Mouse (Mus musculus): ENCODE data around the gene Lad1.

The Lad1 gene

DNA sequence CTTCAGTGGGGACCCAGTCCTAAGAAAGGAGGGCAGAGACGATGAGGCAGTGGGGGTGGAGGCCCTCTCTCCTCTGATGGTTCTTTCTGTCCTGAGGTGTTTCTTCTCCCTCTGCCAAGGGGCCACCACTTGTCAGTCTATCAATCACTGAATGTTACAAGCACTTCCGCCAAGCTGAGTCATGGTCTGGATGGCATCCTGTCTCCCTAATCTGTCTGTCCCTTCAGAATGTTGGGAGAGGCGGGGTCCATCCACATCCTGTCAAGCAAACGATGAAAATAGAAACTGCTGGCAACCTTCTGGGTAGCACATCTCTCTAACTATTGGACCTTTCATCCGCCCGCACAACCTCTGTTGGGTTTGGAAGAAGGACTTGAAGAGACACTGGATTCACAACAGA lies 26.1 kb downstream of the Lad1 start:
- DNase-seq (ENCODE audit: low read depth, low spot score): no peak

DNA sequence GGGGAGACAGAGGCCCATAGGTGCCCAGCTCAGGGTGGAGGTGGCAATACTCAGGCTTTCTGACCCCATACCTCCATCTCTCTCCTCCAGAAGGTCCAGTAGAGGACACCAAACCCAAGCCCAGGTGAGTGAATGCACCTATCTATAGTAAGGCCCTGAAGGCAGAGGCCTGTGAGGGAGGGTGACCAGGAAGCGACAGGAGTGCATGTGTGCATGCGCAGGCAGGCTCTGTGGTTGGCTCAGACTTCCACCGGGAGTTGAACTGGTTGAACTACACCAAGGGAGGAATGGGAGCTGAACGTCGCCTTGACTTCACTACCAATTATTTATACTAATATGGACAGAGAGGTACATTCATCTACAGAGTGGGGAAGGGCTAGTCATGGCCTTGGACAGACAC lies 28.2 kb downstream of the Lad1 start:
- no peak for DNase-seq (ENCODE audit: low read depth, low spot score)

DNA sequence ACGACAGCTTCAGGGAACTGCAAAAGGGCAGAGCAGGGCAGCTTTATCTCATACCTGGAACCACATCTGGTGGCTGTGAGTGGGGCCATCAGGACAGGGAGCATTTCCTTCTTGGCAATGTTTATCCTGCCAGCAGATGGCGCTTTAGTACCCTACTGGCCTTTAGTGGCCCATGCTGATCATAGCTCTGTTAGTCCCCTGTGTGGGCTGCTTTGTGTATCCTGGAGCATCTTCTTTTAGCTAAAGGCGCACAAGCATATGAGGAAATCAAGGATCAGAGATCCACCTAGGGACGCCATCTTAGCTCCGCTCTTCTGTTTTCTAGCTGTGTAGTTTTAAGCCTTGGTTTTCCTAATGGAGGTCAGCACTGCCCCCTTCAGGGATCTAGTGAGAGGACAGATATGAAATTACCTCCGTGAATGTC lies 28.8 kb downstream of the Lad1 start:
- peak; percentile 28 for DNase-seq (ENCODE audit: low read depth, low spot score)

DNA sequence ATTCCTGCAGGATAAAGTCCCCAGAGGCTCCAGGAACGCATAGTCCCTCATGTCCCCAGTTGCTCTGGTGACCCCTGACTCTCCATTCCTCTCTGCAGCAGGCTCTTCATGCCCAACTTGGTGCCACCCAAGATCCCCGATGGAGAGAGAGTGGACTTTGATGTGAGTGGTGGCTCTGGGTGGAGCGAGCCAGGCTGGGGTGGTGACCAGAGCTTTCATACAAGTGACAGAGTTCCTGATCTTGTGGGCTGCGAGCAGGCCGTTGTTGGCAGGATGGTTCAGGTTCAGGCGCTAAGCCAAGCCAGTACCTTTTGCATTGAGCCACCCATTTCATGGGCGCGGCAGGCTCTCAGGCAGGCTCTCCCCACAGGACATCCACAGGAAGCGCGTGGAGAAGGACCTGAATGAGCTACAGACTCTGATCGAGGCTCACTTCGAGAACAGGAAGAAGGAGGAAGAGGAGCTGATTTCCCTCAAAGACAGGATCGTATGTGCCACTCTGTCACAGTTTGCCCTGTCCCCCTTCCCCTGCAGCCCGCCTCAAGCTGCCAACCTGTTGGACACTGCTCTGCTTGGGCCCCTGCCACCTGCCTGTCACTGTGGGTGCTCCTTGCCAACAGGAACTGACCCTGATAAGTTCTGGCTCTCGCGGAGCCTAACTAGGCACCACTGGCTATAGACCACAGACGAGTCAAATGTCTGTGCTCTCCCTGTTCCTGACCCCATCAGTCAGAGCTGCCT lies 29.4 kb downstream of the Lad1 start:
- no peak for DNase-seq (ENCODE audit: low read depth, low spot score)

DNA sequence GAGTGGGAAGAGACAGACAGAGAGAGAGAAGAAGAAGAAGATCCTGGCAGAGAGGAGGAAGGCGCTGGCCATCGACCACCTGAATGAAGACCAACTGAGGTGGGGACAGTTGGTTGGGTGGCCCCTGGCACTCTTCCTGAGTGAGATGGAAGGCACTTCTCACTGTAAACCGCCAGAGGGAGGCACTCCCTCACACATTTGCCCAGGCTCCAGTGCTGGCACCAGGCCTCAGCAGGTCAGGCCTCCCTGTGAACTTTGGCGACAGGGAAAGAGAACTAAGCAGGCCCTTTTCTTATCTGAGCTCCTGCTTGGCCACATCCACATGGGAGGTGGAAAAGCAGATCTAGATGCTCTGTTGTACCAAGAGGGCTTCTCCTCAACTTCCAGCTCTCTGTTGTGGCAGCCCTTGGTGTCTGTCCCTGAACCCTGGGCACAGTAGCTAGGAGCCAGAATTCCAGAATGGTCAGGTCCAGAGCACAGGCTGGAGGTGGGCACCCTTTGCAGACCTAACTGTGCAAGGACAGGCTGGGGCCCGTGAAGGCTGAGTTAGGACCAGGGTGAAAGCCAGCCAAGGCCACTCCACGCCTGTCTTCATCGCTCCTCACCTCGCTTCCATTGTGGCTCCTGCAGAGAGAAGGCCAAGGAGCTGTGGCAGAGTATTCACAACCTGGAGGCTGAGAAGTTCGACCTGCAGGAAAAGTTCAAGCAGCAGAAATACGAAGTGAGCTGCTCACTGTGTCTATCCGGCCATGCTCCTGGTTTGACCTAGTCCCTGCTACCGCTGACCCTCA lies 32.5 kb downstream of the Lad1 start:
- DNase-seq (ENCODE audit: low read depth, low spot score): no peak

DNA sequence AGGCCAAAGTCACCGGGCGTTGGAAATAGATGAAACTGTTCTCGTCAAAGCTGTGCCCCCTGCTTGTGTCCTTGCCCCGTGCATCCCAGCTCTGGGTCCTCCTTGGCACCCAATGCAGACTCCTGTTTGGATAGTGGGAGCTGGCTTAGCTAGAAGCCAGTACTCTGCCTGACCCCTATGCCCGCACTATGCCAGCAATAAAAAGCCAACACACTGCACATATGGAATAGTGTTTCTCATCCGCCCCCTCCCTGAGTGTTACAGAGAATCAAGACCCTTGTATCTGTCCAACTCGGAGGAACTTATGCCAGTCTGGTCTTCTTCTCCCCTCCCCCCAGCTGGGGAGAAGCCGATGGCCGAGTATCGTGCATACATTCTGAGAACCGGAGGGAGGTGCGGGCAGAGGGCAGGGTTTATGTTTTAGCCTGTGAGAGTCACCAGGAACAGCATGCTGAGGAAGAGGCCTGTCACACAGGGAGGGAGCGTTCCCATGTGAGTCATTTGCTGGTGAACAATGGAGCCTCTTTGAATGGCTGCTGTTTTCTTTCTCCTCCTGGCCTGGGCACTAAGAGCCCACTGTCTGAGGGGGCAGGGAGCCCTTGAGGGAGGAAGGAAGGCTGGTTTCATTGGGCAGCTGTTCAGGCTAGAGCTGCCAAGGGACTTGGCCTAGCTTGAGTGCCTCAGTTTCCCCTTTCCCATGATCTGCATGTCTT lies 33.8 kb downstream of the Lad1 start:
- no peak for DNase-seq (ENCODE audit: low read depth, low spot score)

DNA sequence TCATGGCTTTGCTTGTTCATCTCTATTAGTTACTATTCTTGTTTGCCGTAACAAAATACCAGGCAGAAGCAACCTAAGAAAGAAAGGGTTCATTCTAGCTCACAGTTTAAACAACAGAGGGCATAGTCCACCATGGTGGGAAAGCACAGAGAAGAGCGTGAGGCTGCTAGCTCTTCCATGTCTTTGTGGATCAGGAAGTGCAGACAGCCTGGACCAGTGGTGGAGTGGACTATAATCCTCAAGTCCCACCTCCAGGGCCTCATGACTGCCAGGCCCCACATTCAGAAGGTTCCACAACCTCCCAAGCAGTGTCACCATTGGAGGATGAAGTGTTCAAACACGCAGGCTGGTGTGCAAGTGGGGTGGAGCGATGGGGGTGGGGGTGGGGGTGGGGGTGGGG lies 34.8 kb downstream of the Lad1 start:
- no peak for DNase-seq (ENCODE audit: low read depth, low spot score)

DNA sequence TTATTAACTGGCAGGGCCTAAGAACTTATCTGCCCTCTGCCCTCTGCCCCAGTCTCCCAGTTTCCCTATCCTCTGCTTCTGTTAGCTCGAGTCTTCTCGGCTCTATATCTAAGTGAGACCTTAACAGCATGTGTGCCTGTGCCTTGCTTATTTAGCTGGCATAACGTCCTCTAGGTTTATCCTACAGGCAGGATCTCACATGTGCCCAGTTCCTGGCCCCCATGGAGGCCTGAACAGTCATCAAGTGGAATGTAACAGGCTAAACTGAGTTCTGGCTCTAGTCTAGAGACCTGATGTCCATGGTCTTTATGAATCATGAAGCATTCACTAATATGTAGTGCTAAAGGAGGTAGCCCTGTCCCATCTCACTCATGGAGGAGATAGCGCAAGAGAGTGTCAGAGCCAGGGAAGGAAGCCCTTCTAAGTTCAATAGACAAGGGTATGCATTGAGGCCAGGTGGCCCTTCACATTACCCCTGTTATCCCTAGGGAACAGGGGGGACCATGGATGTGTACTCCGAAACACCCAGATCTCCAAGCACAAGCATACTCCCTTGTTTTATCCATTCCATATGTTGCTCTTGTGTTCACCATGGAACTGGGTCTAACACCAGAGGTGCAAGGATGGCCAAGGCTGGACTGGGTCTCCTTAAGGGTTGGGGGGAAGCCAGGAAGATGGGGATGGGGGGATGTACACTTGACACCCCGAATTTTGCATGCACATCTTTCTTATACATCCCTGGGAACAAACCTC lies 36.4 kb downstream of the Lad1 start:
- no peak for DNase-seq (ENCODE audit: low read depth, low spot score)

DNA sequence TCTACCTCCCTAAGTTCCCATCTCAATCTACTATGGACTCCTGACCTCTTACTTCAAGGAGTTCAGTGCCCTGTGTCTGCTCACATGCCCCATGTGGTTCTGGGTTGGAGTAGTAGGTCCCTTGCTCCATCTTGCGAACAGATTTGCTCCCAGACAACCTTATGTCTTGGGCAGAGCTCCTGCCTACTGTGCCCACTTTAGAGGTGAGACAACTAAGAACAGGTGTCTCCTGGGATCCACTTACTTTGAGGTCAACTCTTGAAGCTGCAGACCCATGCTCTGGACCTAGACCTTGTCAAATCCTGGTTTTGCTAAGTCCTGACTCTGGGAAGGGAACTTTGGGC lies 36.9 kb downstream of the Lad1 start:
- DNase-seq (ENCODE audit: low read depth, low spot score): no peak

DNA sequence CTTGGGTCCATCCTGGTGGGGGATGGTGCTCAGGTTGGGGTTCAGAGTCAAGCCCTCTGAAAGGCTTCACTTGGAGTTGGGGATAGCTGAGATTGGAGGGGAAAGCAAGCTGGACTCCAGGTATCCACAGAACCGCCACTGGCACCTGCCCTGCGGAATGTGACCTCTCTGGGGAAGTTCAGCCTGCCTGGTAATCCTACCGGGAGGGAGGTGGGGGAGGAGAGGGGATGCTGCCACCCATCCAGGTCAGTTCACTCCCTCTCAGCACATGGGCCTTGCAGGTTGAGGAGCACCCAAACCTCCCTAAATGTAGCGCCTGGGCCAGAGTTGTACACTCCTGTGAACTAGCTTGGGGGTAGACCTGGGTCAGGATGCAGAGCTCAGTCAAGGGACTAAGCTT lies 37.7 kb downstream of the Lad1 start:
- no peak for DNase-seq (ENCODE audit: low read depth, low spot score)

DNA sequence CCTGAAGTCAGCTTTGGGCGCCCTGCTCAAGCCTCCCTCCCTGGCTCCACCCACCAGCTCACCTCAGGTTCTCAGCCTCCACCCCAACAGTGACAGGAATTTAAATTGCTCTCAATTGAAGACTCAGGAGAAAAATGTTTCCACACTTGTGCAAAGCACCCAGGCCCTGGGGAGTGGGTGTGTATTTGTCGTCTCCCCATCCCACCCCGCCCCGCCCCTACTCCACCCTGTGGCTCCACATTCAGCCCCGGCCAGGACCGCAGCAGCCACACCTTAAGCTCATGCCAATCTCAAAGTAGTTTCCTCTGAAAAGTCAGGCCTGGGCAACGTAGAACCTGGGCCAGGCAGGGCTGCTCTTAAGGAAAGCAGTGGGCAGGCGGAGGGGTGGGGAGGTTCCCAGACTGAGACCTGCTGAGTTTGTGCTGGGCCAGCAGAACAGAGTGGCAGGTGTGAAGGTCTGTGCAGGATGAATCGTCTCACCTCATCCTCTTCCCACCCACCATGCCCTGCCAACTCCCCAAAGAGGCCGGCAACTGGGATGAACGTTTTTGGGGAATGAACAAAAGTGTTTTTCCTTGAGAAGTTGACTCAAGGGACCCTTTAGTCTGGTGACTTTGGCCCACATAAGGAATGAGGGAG lies 38.9 kb downstream of the Lad1 start:
- DNase-seq (ENCODE audit: low read depth, low spot score): no peak

DNA sequence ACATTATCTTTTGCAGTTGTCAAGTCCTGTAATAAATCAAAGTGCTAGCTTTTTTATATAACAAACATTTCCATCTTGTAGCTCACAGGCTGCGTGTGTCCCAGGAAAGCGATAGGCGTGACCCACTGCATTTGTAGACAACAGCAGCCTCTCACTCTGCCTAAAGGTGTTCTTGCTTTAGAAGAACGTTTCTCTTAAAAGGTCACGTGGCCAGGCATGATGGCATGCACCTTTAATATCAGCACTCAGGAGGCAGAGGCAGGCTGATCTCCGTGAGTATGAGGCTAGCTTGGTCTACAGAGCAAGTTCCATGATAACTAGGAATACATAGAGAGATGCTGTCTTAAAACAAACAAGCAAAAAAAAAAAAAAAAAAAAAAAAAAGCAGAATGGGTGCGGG lies 40.1 kb downstream of the Lad1 start:
- DNase-seq (ENCODE audit: low read depth, low spot score): no peak

DNA sequence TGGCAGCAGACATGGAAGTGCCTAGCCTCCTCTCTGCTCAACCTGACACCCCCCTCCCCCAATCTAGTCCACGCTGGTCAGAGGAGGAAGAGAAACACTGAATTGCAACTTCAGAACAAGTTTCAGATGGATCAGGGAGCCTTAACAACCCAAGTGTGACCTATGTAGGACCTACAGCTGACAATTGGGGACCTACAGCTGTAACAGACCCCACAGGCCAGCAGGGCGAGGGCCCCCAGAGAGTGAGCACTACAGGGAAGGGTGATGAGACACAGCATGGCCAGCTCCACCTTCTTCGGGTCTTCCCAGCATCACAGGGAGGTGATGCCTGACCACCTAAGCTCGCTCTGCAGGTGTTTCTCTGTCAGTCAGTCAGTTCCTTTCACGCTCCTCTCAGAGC lies 42.7 kb downstream of the Lad1 start:
- DNase-seq (ENCODE audit: low read depth, low spot score): no peak

DNA sequence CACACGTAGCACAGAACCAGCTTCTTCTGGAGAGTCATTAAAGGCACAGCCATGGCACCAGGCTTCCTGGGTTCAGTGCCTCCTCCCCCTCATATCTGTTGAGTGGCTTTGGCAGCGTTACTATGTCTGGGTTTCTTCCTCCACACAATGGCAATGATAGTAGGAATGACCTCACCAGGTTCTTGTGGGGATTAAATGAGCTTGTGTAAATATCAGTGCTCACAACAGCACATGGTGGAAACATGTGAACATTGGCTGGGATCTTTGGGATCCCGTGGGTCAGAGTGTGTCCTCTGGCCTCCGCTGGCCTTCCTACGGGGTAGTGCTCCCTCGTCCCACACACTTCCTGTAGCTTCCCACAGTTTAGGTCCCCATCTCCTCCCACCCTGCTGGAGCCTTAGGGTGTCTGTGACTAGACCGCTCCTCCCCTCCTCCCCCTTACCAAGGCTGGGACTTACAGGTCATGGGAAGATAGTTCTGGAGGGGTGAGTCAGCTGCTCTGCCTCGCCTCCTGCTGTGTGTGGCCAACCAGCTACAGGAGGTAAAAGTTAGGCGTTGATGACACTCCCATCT lies 43.7 kb downstream of the Lad1 start:
- no peak for DNase-seq (ENCODE audit: low read depth, low spot score)

DNA sequence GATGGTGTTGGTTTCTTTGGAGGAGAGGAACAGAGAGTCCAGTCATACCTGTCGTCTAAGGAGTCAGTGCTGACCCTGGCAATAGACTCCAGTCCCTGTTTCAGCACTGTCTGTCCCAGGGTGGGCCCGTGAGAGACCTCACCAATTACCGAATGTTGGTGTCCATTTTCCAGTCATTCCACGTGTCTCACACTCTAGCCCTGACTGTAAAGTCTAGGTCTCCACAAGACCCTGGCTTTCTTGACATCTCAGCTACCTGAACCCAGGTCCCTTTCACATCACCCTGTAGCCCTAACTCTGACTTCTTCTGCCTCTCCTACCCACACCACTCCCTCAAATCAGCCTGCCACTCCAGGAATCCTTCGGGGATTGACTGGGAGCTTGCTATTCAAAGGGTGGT lies 44.2 kb downstream of the Lad1 start:
- DNase-seq (ENCODE audit: low read depth, low spot score): no peak

DNA sequence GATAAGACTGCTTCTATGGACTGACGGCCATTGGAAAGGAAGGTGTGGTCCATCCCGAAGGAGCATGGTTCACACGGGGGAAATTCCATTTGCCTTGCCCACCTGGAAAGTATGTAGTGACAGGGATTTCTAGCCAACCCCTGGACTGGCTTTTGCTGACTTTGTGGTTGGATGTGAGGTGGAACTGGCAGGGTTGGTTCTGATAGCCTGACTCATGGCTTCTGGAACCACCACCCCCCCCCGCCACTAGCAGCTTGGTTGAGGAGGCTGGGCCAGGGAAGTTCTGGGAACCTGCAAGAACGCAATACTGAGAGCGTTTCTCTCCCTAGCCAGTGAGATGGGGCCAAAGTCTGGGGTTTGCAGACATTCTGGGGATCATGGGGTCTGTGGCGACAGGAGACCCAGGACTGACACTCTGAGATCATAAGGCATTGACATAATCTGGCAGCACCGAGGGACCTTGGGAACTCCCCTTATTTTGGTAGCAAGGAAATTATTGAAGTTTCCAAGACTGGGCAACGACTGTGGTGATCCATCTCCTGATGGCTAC lies 45.5 kb downstream of the Lad1 start:
- no peak for DNase-seq (ENCODE audit: low read depth, low spot score)

DNA sequence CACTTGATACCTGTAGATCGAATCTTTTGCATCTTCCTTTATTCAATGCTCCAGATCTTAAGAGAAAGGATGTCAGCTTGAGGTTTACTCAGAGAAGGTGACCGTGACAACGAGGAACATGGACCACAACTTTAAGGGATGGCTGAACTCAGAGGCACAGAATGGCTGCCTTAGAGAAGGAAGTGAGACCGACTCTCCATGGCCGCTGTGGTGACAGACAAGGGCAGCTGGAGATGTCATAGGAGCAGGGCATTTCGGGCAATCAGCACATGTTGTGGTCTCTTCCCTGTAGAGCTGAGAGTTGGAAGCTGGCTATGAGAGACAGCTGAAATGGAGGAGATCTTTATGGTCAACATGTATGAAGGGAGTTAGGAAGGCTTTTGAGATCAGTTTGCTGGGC lies 46.4 kb downstream of the Lad1 start:
- DNase-seq (ENCODE audit: low read depth, low spot score): no peak

DNA sequence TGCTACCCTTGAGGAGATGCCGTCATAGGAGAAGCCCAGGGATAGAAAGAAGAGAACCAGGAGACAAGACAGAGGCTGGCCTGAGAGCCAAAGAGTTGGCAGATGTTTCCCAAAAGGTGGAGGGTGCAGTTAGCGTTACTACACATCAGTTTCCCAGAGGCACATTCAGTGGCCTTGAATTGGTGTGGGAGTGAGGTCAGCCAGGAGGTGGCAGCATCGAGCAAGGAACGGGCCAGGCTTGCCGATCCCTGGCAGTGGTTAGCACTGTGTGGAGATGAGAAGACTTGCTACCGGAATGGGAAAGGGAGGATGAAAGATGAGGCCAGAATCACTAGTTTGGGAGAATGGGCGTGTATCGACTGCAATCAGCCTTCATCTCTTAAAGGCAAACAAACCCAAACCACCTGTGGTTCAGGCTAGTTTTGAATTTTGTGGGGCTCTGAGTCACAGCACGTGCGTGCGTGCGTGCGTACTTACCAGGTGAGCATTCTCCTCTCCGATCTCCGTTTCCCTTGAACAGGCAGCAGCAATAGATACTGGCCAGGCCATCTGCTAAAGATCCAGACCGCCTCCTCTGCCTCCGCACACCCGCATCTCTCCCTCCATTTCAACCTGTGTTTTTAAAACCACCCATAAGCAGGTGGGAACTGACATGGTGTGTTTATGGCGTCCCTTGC lies 47.3 kb downstream of the Lad1 start:
- DNase-seq (ENCODE audit: low read depth, low spot score): peak; percentile 54

DNA sequence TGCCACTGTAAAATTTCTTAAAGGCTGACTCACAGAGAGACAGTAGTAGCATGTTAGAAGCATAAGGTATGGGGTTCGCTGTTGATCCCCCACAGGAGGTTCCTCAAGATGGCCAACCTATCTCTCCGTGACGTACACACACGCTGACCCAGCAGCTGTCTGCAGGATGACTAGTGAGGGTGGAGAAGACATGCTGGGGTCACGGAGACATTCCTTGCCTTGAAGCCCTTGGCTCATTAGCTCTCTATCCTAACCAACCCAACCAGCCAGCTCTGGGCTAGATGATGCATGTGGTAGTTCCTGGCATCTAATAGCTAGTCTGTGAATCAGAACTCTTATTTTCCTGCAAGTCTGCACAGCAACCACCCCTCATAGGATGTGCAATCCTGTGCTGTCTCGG lies 50.2 kb downstream of the Lad1 start:
- no peak for DNase-seq (ENCODE audit: low read depth, low spot score)

DNA sequence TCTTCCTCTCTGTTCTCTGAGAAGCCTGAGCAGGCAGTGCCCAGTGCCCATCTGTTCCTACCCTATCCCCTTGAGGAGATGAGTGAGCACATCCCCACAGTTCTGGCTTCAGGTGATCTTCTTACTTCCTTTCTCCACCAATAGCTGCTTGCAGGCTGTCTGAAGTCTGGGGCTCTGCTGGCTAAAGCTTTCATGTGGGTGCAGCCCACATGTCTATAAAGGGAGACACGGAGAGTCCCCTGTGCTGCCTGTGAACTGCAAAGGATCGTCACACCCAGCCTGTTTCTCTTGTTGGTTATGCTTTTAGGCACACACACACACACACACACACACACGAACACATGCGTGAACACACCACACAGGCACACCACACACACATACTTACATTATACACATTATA lies 54.6 kb downstream of the Lad1 start:
- no peak for DNase-seq (ENCODE audit: low read depth, low spot score)

All from retina, adult 2 months (tissue).